Mouse (Mus musculus): ENCODE data around the gene Twsg1. TPM values are rescaled to one million over a fixed set of nuclear protein-coding genes. Genes with fewer than 3 reads are reported as not detected.

Twsg1 gene
- polyA plus RNA-seq, 1 experiment from 2014 or later: 66.5 TPM

DNA sequence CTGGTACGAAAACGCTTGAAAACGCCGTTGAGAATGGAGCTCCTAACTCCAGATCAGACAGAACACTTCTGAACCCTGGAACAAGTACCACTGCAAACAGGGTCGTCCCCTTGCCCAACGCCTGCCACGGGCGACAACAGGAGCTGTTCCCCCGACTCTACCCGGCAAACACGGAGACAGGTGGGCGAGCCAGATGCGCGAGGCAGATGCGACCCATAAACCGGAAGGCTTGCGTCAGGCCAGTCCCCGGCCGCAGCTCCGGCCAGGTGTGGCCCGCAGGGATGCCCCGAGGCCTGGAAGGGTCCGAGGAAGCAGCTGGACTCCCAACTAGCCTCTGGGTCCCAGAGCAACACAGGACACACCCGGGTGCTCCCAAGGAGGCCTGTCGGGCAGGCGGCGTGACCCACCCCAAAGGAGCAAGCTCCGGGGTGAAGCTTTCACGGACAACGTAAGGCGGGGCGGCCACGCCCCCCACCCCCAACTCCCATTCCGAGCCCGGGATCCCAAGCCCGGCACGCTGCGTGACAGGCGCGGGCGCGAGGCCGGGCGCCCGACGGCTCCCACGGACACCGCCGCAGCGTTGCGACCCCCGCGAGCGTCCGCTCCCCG, 66.9 kb downstream of the Twsg1 start:
- no peaks in the 10 kb centered on the region for H3K36me3 ChIP-seq
- WGBS: under 1% methylated on average over 54 of the region's 56 CpGs
- peak overlapping the region; percentile 94 for H3K9ac ChIP-seq (replicated peaks)
- H3K4me2 ChIP-seq (replicated peaks): peak overlapping the region; percentile 96
- peak; percentile 52; the same call in 1 of the 2 replicates for ATAC-seq
- peaks cover 36% of the 10 kb centered on the region for H3K4me1 ChIP-seq (replicated peaks)
- H3K4me3 ChIP-seq (replicated peaks): peak overlapping the region; percentile 98
- H3K27ac ChIP-seq: peak overlapping the region; percentile 92
- H3K9me3 ChIP-seq: no peaks in the 10 kb centered on the region
- no peaks in the 10 kb centered on the region for H3K27me3 ChIP-seq

DNA sequence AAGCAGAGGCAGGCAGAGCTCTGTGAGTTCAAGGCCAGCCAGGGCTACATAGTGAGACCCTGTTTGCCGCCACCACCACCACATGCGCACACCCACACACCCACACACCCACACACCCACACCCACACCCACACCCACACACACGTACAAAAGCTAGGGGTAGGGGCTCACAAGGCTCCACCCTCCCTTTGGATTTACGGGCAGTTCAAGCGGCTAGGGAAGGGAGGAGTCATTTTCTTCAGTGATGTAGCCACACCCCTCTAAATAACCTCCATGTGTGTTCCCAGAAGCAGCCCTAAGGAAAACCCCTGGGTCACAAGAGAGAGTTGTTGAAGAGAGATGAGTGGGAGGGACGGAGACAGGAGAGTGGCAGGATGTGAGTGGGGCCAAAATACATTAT, 74.0 kb downstream of the Twsg1 start:
- Histone ChIP-seq H3K4me3 (replicated peaks) (no peak overlapping the region), H3K4me2 (replicated peaks) (no peak overlapping the region), H3K4me1 (replicated peaks) (peaks cover 14% of the 10 kb centered on the region), H3K27me3 (no peaks in the 10 kb centered on the region), H3K9me3 (no peaks in the 10 kb centered on the region), H3K27ac (no peak overlapping the region), H3K36me3 (no peaks in the 10 kb centered on the region), H3K9ac (replicated peaks) (no peak overlapping the region)
- WGBS: 86% methylated on average over 6 of the region's 6 CpGs
- no peak for ATAC-seq

DNA sequence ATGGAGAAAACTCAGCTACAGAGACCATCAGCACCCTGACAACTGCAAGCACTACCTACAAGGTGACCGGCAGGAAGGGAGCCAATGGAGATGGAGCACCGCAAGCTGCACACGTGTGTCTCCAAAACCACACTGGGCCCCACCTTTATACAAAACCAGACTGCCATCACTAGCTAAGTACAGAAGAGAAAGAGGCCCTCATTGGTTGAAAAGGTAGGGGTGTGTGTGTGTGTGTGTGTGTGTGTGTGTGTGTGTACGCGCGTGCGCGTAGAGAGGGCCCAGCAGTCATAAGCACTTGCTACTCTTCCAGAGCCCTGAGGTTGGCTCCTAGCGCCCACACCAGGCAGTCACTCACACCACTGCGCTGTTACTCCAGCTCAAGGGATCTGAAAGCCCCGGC, 77.2 kb downstream of the Twsg1 start:
- 94% methylated on average over 11 of the region's 11 CpGs for WGBS
- Histone ChIP-seq H3K9me3 (no peaks in the 10 kb centered on the region), H3K27ac (no peak overlapping the region), H3K36me3 (no peaks in the 10 kb centered on the region), H3K4me2 (replicated peaks) (no peak overlapping the region), H3K4me3 (replicated peaks) (no peak overlapping the region), H3K9ac (replicated peaks) (no peak overlapping the region), H3K4me1 (replicated peaks) (peaks cover 20% of the 10 kb centered on the region), H3K27me3 (no peaks in the 10 kb centered on the region)
- peak; percentile 7; the same call in 1 of the 2 replicates for ATAC-seq

DNA sequence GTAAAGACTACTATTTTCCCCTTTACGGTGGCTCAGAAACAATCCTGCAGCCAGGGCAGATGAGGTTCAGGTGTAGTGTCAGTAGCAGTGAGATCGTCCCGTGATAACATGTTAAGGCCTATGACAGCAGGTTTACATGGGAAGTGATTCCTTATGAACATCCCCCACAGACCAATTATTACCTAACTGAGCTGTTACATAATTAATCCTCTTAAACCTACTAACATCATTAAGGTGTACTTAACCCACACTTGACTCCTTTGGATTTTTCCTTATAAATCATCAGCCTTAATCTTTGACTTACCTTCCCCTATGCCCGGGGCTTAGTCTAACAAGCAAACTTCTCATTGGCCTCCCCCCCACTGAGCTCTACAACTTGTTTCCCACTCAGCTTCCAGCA, 77.9 kb downstream of the Twsg1 start:
- no peak overlapping the region for H3K4me3 ChIP-seq (replicated peaks)
- no peaks in the 10 kb centered on the region for H3K36me3 ChIP-seq
- H3K9me3 ChIP-seq: no peaks in the 10 kb centered on the region
- H3K4me1 ChIP-seq (replicated peaks): peaks cover 20% of the 10 kb centered on the region
- WGBS: 80% methylated on average over 4 of the region's 4 CpGs
- H3K4me2 ChIP-seq (replicated peaks): no peak overlapping the region
- 0 out of 2 replicates have a peak overlapping the region, but pooled peaks have one; percentile 10 for H3K9ac ChIP-seq (replicated peaks)
- no peak overlapping the region; the same call in 1 of the 2 replicates for H3K27ac ChIP-seq
- no peak for ATAC-seq
- H3K27me3 ChIP-seq: no peaks in the 10 kb centered on the region

DNA sequence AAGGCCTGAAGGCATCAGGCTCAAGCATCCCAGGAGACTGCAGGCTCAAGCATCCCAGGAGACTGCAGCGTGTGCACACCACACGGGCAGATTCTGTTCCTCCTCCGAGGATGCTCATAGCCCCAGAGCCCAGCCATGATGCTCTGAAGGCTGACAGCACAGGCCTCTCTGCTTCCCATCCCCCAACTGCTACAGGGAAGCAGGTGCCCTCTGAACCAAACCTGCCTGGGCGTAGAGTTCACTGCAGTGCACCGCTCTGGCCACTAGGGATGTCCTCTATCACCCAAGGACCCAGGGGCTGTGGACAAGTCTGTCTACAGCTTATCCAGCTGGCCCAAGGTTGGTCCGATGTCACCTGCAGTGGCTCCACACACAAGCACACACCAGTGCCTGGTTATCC, 78.4 kb downstream of the Twsg1 start:
- H3K4me3 ChIP-seq (replicated peaks): no peak overlapping the region
- 24% methylated on average over 6 of the region's 6 CpGs for WGBS
- no peaks in the 10 kb centered on the region for H3K9me3 ChIP-seq
- peaks cover under 1% of the 10 kb centered on the region; the same call in 1 of the 2 replicates for H3K36me3 ChIP-seq
- H3K27me3 ChIP-seq: no peaks in the 10 kb centered on the region
- peak; percentile 38; the same call in 1 of the 2 replicates for ATAC-seq
- H3K9ac ChIP-seq (replicated peaks): 0 out of 2 replicates have a peak overlapping the region, but pooled peaks have one; percentile 23
- peaks cover 20% of the 10 kb centered on the region for H3K4me1 ChIP-seq (replicated peaks)
- H3K4me2 ChIP-seq (replicated peaks): no peak overlapping the region
- H3K27ac ChIP-seq: no peak overlapping the region; the same call in 1 of the 2 replicates

DNA sequence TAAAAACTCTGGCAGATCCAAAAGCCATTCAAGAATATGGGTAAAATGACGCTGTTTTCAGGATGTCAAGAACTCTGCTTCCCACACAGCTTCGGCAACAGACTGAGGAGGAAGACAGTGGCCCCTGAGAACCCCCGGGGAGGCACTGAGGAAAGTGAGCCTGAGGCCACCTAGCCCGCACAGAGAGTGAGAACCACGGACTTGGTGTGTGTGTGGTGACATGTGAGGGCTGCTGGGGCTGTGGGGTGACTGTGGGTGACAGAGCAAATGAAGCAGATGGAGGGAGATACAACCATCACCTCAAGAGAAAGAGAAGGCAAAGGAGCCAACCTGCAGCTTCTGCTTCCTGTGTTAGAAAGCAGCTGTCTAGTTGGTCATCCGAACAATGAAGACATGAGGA, 79.0 kb downstream of the Twsg1 start:
- 0 out of 2 replicates have a peak overlapping the region, but pooled peaks have one; percentile 23 for H3K9ac ChIP-seq (replicated peaks)
- no peak overlapping the region for H3K4me2 ChIP-seq (replicated peaks)
- H3K27me3 ChIP-seq: no peaks in the 10 kb centered on the region
- WGBS: 74% methylated on average over 6 of the region's 6 CpGs
- peaks cover 6% of the 10 kb centered on the region for H3K36me3 ChIP-seq
- peak overlapping the region; percentile 30; the same call in 1 of the 2 replicates for H3K27ac ChIP-seq
- no peak overlapping the region for H3K4me3 ChIP-seq (replicated peaks)
- ATAC-seq: no peak
- peaks cover 20% of the 10 kb centered on the region for H3K4me1 ChIP-seq (replicated peaks)
- no peaks in the 10 kb centered on the region for H3K9me3 ChIP-seq

Other genes with a start within 250 kb of the Twsg1 start
- 71.6 and 74.8 TPM in 2 replicates for gene Rab31, start 178.5 kb downstream of the Twsg1 start, polyA plus RNA-seq (2015; fragmentation: Nextera tagmentation; extraction: Ambion mirVana)
- gene Ppp4r1, start 168.7 kb downstream of the Twsg1 start, polyA plus RNA-seq (2015; fragmentation: Nextera tagmentation; extraction: Ambion mirVana): 48.0 and 51.2 TPM in 2 replicates
- 49.8 TPM in 2 replicates for gene Ralbp1, start 65.4 kb downstream of the Twsg1 start, polyA plus RNA-seq (2015; fragmentation: Nextera tagmentation; extraction: Ambion mirVana)
- 118 and 132 TPM in 2 replicates for gene Ankrd12, start 125.9 kb upstream of the Twsg1 start, polyA plus RNA-seq (2015; fragmentation: Nextera tagmentation; extraction: Ambion mirVana)
- gene Ndufv2, start 150.3 kb upstream of the Twsg1 start, polyA plus RNA-seq (2015; fragmentation: Nextera tagmentation; extraction: Ambion mirVana): 347 and 349 TPM in 2 replicates
- 39.7 and 40.2 TPM in 2 replicates for gene Washc1, start 160.3 kb upstream of the Twsg1 start, polyA plus RNA-seq (2015; fragmentation: Nextera tagmentation; extraction: Ambion mirVana)
- gene Ddx11, start 172.3 kb upstream of the Twsg1 start, polyA plus RNA-seq (2015; fragmentation: Nextera tagmentation; extraction: Ambion mirVana): 8.3 and 10.2 TPM in 2 replicates